Mouse (Mus musculus): ENCODE measurements around the gene Ankle1. TPM values are rescaled to one million over a fixed set of nuclear protein-coding genes. Genes with fewer than 3 reads are reported as not detected.

Ankle1 gene
- polyA plus RNA-seq (2015; fragmentation: Nextera tagmentation; extraction: Ambion mirVana) = 44.4 and 45.0 TPM in 2 replicates

DNA sequence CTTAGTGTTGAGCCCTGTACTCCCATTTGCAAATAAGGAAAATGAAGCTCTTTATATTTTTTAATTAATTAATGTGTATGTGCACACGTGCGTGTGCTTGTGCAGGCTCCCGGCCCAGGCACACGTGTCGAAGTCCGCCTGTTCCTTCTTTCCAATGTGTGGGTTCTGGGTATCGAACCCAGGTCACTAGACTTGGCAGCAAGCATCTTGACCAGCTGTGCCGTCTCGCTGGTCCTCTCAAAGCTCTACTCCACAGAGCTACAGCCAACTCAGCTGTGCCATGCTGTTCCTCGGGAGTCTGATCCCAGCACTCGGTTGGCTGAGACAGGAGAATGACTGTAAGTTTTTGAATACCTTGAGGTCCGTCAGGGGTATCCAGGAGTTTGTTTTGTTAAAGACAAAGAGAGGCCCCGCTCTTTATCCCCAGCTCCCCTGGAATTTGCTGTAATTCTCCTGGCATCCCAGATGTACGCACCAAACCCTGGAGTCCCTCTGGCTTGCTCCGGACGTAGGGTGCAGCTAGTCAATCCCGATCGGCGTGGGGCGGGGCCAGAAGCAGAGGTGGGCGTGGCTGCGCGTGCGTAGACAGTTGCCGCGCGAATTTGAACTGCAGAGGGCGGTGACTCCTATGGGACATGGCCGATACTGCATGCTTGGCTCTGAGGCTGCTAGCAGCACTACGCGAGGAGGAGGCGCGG is at the start of gene Ankle1:
TSS of gene Ankle1 (plus strand) at position 610 of the 698 bp plus-strand sequence.
- peak within 1 kb of the TSS; percentile 69 for H3K4me3 ChIP-seq
- H3K27me3 ChIP-seq = no peaks in the 10 kb centered on the region
- no peaks in the 10 kb centered on the region for H3K9me3 ChIP-seq
- H3K4me1 ChIP-seq = peaks cover 22% of the 10 kb centered on the region
- H3K36me3 ChIP-seq = peaks cover 47% of the 10 kb centered on the region
- WGBS = 17% methylated on average over 33 of the region's 33 CpGs
- H3K4me2 ChIP-seq = peak within 1 kb of the TSS; percentile 96
- H3K27ac ChIP-seq = peak within 1 kb of the TSS; percentile 51; the same call in 1 of the 2 replicates
- ATAC-seq (ENCODE audit: insufficient number of reproducible peaks, insufficient read depth, low FRiP score, low TSS enrichment, low read depth) = peak; percentile 84
- peak within 1 kb of the TSS; percentile 84 for H3K9ac ChIP-seq

DNA sequence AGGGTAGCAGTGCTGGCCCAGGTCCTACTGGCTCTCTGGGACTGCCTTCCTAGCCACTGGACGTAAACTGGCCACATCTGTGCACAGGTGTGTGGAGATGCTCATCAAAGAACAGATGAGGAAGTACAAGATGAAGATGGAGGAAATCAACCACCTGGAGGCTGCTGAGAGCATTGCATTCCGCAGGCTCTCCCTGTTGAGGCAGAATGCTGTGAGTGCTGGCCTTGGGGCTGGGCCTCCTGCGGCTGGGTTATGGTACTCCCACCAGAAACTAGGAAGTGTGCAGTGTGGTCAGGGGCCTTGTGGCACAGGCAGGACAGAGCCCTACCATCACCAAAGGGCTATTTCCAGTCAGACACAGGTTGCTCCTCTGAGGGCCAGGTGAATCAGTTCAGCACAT is 47.8 kb upstream of the Ankle1 start:
- Histone ChIP-seq H3K4me2 (no peak overlapping the region), H3K4me1 (no peaks in the 10 kb centered on the region), H3K36me3 (peaks cover 85% of the 10 kb centered on the region), H3K9me3 (no peaks in the 10 kb centered on the region), H3K27me3 (no peaks in the 10 kb centered on the region), H3K27ac (no peak overlapping the region), H3K4me3 (no peak overlapping the region), H3K9ac (0 out of 2 replicates have a peak overlapping the region, but pooled peaks have one; percentile 11)
- ATAC-seq (ENCODE audit: insufficient number of reproducible peaks, insufficient read depth, low FRiP score, low TSS enrichment, low read depth) = no peak
- 79% methylated on average over 3 of the region's 3 CpGs for WGBS

DNA sequence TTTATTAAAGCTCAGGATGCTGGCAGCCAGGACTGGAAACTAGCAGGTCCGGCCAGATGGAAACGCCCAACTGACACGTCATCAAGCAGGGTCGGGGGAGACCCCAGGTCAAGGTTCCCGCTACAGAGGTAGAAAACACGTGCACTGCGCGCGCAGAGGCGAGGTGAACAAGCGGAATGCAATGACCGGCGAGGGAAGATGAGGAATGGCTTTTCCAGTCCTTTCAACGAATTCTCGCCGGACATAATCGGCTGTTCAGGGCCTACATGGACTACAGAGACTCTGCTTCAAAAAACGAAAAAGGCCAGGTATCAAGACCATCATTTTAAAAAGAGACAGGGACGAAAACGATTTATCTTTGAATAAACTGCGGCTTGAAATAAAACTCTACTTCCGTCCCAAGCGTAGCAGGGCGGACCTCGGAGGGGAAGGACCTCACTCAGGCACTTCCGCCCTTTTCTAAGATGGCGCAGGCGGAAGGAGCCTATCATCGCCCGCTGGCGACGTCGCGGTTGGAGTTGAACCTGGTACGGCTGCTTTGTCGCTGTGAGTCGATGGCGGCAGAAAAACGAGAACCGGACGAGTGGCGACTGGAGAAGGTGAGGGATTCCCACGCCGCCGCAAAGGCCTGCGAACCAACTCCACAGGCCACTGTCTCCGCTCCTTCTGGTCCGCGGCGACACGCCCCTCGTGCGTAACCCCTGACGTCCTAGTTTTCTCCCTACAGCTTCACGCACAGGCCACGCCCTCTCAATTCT is 38.9 kb upstream of the Ankle1 start, which contains the start of gene Use1:
TSS of gene Use1 (plus strand) at position 78 of the 758 bp plus-strand sequence.
- H3K9me3 ChIP-seq = no peaks in the 10 kb centered on the region
- peaks cover 31% of the 10 kb centered on the region for H3K4me1 ChIP-seq
- under 1% methylated on average over 56 of the region's 56 CpGs for WGBS
- H3K4me2 ChIP-seq = peak within 1 kb of the TSS; percentile 78
- peak within 1 kb of the TSS; percentile 86 for H3K27ac ChIP-seq
- H3K36me3 ChIP-seq = peaks cover 17% of the 10 kb centered on the region
- ATAC-seq (ENCODE audit: insufficient number of reproducible peaks, insufficient read depth, low FRiP score, low TSS enrichment, low read depth) = peak; percentile 79
- peak within 1 kb of the TSS; percentile 54 for H3K4me3 ChIP-seq
- H3K9ac ChIP-seq = peak within 1 kb of the TSS; percentile 77
- no peaks in the 10 kb centered on the region for H3K27me3 ChIP-seq

DNA sequence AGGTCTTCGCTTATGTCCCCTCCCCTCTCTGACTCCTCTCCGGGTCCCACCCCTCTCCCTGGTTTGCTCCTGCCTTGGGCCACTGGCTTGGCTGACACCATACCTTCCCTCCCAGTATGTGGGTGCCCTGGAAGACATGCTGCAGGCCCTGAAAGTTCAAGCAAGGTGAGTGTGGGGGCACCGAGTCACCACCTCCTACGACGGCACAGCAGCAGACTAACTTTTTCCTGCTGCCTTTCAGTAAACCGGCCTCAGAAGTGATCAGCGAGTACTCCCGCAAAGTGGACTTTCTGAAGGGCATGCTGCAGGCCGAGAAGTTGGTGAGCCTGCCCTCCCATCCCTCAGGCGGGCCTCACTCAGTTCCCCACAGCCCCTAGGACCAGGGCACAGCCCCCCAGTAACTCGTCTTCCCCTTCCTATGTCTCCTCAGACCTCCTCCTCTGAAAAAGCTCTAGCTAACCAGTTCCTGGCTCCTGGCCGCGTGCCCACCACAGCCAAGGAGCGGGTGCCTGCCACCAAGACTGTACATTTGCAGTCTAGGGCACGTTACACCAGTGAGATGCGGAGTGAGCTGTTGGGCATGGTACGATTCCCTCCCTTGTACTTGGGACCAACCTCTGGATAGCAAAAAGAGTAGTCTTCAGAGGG is 38.2 kb upstream of the Ankle1 start:
- 47% methylated on average over 17 of the region's 17 CpGs for WGBS
- ATAC-seq (ENCODE audit: insufficient number of reproducible peaks, insufficient read depth, low FRiP score, low TSS enrichment, low read depth) = peak; percentile 84; the same call in 1 of the 2 replicates
- H3K27ac ChIP-seq = peak overlapping the region; percentile 86

DNA sequence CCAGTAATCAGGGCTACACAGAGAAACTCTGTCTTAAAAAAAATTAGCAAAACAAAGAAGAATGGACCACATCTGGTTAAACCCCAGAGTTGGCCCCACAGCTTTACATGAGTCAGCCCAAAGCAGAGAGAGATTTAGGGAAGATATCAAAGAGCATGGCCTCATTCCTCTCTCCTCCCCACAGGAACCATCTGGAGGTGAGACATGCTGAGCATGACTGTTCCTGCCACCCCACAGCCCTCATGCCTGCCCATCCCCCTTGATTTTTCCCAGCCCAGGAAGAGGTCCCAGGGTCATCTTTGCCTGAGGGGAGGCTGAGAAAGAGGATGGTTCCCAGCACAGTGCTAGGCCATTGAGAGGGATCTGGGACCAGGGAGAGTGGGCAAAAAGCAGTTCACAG is 37.4 kb upstream of the Ankle1 start:
- Histone ChIP-seq H3K27ac (no peak overlapping the region; the same call in 1 of the 2 replicates), H3K4me3 (no peak overlapping the region; the same call in 1 of the 2 replicates), H3K36me3 (peaks cover 20% of the 10 kb centered on the region), H3K4me2 (peak overlapping the region; percentile 72), H3K4me1 (peaks cover 31% of the 10 kb centered on the region), H3K9ac (peak overlapping the region; percentile 77; the same call in 1 of the 2 replicates), H3K9me3 (no peaks in the 10 kb centered on the region), H3K27me3 (no peaks in the 10 kb centered on the region)
- ATAC-seq (ENCODE audit: insufficient number of reproducible peaks, insufficient read depth, low FRiP score, low TSS enrichment, low read depth) = no peak

More for the DNA sequence above, 38.2 kb upstream of the Ankle1 start:
- H3K36me3 ChIP-seq = peaks cover 17% of the 10 kb centered on the region
- no peaks in the 10 kb centered on the region for H3K9me3 ChIP-seq
- H3K4me3 ChIP-seq = peak overlapping the region; percentile 54
- H3K4me2 ChIP-seq = peak overlapping the region; percentile 72
- no peaks in the 10 kb centered on the region for H3K27me3 ChIP-seq
- H3K4me1 ChIP-seq = peaks cover 31% of the 10 kb centered on the region
- H3K9ac ChIP-seq = peak overlapping the region; percentile 77

DNA sequence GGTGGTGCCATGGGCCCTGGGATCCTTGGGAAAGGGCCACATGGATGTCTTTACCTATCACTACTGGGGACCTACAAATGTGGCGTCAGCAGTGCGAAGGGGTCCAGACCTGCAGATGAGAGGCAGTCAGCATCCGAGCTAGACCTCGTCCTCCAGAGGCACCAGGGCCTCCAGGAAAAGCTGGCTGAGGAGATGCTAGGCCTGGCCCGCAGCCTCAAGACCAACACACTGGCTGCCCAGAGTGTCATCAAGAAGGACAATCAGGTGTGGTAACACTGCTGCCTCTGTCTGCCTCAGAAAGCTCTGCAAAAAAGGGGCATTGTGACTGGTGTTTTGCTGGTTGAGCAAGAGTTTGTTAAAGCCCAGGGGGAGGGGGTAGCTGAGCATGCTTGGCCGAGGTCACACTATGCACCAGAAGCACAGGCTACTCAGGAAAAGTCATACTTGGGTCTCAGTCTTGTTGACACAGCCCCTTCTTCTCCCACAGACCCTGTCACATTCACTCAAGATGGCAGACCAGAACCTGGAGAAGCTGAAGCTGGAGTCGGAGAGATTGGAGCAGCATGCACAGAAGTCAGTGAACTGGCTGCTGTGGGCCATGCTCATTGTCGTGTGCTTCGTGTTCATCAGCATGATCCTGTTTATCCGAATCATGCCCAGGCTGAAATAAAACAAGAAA is 36.6 kb upstream of the Ankle1 start:
- WGBS = 88% methylated on average over 10 of the region's 10 CpGs
- H3K4me1 ChIP-seq = peaks cover 31% of the 10 kb centered on the region
- H3K27me3 ChIP-seq = no peaks in the 10 kb centered on the region
- ATAC-seq (ENCODE audit: insufficient number of reproducible peaks, insufficient read depth, low FRiP score, low TSS enrichment, low read depth) = no peak
- H3K36me3 ChIP-seq = peaks cover 28% of the 10 kb centered on the region
- peak overlapping the region; percentile 21; the same call in 1 of the 2 replicates for H3K9ac ChIP-seq
- H3K27ac ChIP-seq = no peak overlapping the region
- H3K4me3 ChIP-seq = no peak overlapping the region
- no peak overlapping the region for H3K4me2 ChIP-seq
- no peaks in the 10 kb centered on the region for H3K9me3 ChIP-seq

DNA sequence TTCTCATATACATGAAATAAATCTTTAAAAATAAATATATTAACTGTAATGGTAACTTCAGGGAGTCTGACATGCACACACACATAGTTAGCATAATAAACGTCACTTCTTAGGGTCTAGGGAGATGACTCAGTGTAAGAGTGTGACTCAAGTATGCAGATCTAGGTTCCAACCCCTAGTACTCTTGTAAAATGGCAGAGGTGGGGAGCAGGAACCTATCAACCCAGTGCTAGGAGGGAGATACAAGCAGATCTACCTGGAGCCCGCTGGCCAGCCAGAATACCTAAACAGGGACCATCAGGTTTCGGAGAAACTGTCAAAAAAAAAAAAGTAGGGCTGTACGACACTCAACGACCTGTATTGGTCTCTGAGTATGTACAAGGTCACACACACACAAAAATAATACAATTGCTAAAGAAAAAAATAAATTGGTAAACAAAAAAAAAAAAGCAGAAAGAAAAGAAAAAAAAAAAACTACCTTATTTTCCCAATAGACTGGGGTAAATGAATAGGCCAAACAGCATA is 35.0 kb upstream of the Ankle1 start:
- H3K36me3 ChIP-seq = peaks cover 44% of the 10 kb centered on the region
- H3K4me1 ChIP-seq = peaks cover 38% of the 10 kb centered on the region
- ATAC-seq (ENCODE audit: insufficient number of reproducible peaks, insufficient read depth, low FRiP score, low TSS enrichment, low read depth) = no peak
- peak overlapping the region; percentile 65 for H3K4me3 ChIP-seq
- 24% methylated on average over 5 of the region's 5 CpGs for WGBS
- H3K9me3 ChIP-seq = no peaks in the 10 kb centered on the region
- H3K9ac ChIP-seq = no peak overlapping the region
- H3K27me3 ChIP-seq = no peaks in the 10 kb centered on the region
- H3K4me2 ChIP-seq = peak overlapping the region; percentile 57
- peak overlapping the region; percentile 84; the same call in 1 of the 2 replicates for H3K27ac ChIP-seq

DNA sequence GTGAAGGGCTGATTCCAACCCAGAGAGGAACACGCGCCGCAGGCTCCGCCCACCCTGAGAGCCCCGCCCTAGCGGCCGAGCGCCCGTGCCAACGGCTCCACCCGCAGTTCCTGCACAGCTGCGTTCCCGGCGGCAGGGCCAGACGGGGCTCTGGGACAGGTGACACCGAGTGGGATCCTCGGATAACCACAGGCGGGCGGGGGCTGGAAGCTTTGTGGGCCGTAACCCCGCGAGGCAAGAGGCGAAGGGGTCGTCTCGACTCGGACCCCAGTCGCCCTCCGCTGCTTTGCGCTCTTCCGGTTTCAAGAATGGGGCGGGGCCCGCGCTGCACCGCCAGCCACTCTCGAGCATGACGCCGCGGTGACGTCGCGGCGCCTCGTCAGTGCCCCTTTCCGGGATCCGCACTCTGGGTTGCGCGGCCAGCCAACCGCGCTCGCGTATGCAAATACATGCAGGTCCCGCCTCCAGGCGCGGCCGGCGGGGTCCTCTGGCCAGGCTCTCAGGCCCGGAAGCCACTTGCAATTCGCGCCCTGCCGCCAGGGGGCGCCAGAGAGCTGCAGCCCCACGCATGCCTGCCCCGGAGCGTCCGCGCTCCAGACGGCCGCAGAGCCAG is 34.5 kb upstream of the Ankle1 start, which contains the start of gene Ocel1:
TSS of gene Ocel1 (plus strand) at position 63 of the 613 bp plus-strand sequence.
- H3K36me3 ChIP-seq = peaks cover 44% of the 10 kb centered on the region
- 0 out of 2 replicates have a peak, but pooled peaks cover under 1% of the 10 kb centered on the region for H3K27me3 ChIP-seq
- peak within 1 kb of the TSS; percentile 57 for H3K4me2 ChIP-seq
- no peaks in the 10 kb centered on the region for H3K9me3 ChIP-seq
- WGBS = under 1% methylated on average over 68 of the region's 68 CpGs
- peaks cover 38% of the 10 kb centered on the region for H3K4me1 ChIP-seq
- peak; percentile 81 for ATAC-seq (ENCODE audit: insufficient number of reproducible peaks, insufficient read depth, low FRiP score, low TSS enrichment, low read depth)
- H3K27ac ChIP-seq = peak within 1 kb of the TSS; percentile 84
- peak within 1 kb of the TSS; percentile 65 for H3K4me3 ChIP-seq
- H3K9ac ChIP-seq = peak within 1 kb of the TSS; percentile 70

DNA sequence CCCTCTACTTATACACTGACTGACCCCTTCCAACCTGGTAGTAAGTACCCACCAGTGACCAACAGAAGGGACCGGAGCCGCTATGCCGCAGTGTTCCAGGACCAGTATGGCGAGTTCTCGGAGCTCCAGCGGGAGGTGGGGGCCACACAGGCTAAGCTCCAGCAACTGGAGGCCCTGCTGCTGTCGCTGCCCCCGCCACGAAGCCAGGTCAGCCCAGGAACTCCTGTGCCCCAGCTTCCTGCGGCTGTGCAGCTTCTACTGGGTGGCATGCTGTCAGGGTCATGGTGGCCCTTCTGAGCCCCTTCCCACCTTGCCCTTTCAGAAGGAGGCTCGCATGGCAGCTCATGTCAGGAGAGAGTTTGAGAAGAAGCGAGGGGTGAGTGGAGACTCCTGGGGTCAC is 33.4 kb upstream of the Ankle1 start:
- Histone ChIP-seq H3K9ac (no peak overlapping the region), H3K4me1 (peaks cover 45% of the 10 kb centered on the region), H3K27ac (no peak overlapping the region), H3K9me3 (no peaks in the 10 kb centered on the region), H3K27me3 (peaks cover 6% of the 10 kb centered on the region; the same call in 1 of the 2 replicates), H3K36me3 (peaks cover 52% of the 10 kb centered on the region), H3K4me2 (no peak overlapping the region), H3K4me3 (no peak overlapping the region)
- no peak for ATAC-seq (ENCODE audit: insufficient number of reproducible peaks, insufficient read depth, low FRiP score, low TSS enrichment, low read depth)
- 84% methylated on average over 12 of the region's 12 CpGs for WGBS

DNA sequence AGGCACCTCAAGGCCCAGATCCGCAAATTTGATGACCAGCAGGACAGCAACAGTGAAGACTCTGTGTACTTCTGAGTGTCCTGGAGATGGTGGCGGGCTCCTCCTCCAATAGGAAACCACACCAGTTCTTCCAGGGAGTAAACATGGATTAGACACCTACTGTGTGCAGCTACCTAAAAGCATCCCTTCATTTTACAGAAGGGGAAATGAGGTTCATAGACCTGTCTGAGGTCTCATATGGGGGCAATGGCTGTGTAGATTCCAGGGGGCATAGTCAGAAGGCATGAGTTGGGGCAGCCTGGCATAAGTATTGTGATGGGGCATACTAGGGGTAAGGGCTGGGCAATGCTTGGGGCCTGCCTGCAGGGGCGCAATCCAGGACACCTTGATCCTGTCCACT is 32.8 kb upstream of the Ankle1 start:
- no peak overlapping the region for H3K27ac ChIP-seq
- peaks cover 6% of the 10 kb centered on the region; the same call in 1 of the 2 replicates for H3K27me3 ChIP-seq
- WGBS = 85% methylated on average over 3 of the region's 3 CpGs
- no peak overlapping the region for H3K4me2 ChIP-seq
- ATAC-seq (ENCODE audit: insufficient number of reproducible peaks, insufficient read depth, low FRiP score, low TSS enrichment, low read depth) = no peak
- peaks cover 40% of the 10 kb centered on the region for H3K4me1 ChIP-seq
- no peak overlapping the region for H3K9ac ChIP-seq
- no peak overlapping the region for H3K4me3 ChIP-seq
- peaks cover 57% of the 10 kb centered on the region for H3K36me3 ChIP-seq
- H3K9me3 ChIP-seq = no peaks in the 10 kb centered on the region

Data from embryonic facial prominence, embryonic 13.5 days (tissue).